Mouse (Mus musculus) erythroblast, embryonic 14.5 days (primary cell): ENCODE measurements around the gene Rnf167.

Experiments used
- GATA1 ChIP-seq: IDR thresholded peaks from 2 replicates; pipeline ENCODE4 v1.6.1; 2012; ENCODE audit warnings: low read length, inconsistent platforms, mixed read lengths
- TAL1 ChIP-seq: IDR thresholded peaks from 3 replicates; pipeline ENCODE4 v1.6.1; 2012; ENCODE audit warnings: low read length, inconsistent platforms, mixed read lengths

- no peak for TF ChIP-seq GATA1
- TF ChIP-seq TAL1: no peak
These were observed 36.6 kb downstream of the Rnf167 start for GRCm38 (mm10) chr11:70683640-70684039.
